Mouse (Mus musculus): ENCODE data around the gene Cfap36.

GRCm38 (mm10) chr11:29173125-29173631, 74.0 kb downstream of the Cfap36 start:
- TF ChIP-seq SIN3A (IDR thresholded peaks at IDR 0.05; ENCODE audit: low read length) (peak; percentile 90; the same call in 1 of the 2 replicates), USF1 (IDR thresholded peaks at IDR 0.05; ENCODE audit: low read depth, low read length) (no peak), CTCF (conservative IDR thresholded peaks at IDR 0.05 in 1 of 2, IDR thresholded peaks at IDR 0.05 in 1 of 2; ENCODE audit: low read depth in 2 of 2, low read length in 2 of 2) (peak; percentile 33 to 60; a peak in 3 of 4 replicates), KAT2A (IDR thresholded peaks at IDR 0.05; ENCODE audit: insufficient replicate concordance, low read length) (no peak), NELFE (IDR thresholded peaks at IDR 0.05; ENCODE audit: low read depth, low read length) (peak; percentile 48; the same call in 1 of the 2 replicates), EP300 (IDR thresholded peaks at IDR 0.05; ENCODE audit: low read length) (no peak), POLR2A (IDR thresholded peaks at IDR 0.05; ENCODE audit: low read depth, low read length) (no peak), TCF12 (IDR thresholded peaks at IDR 0.05; ENCODE audit: low read depth, low read length) (0 out of 2 replicates have a peak, but pooled peaks have one; percentile 40)

Data from CH12.LX (cell line).